Mouse (Mus musculus): ENCODE results near the gene Btaf1. TPM values are rescaled to one million over a fixed set of nuclear protein-coding genes. Genes with fewer than 3 reads are reported as not detected.

The Btaf1 gene
- polyA plus RNA-seq (2015; fragmentation: Nextera tagmentation; extraction: Ambion mirVana), result 12.3 TPM in 2 replicates

DNA sequence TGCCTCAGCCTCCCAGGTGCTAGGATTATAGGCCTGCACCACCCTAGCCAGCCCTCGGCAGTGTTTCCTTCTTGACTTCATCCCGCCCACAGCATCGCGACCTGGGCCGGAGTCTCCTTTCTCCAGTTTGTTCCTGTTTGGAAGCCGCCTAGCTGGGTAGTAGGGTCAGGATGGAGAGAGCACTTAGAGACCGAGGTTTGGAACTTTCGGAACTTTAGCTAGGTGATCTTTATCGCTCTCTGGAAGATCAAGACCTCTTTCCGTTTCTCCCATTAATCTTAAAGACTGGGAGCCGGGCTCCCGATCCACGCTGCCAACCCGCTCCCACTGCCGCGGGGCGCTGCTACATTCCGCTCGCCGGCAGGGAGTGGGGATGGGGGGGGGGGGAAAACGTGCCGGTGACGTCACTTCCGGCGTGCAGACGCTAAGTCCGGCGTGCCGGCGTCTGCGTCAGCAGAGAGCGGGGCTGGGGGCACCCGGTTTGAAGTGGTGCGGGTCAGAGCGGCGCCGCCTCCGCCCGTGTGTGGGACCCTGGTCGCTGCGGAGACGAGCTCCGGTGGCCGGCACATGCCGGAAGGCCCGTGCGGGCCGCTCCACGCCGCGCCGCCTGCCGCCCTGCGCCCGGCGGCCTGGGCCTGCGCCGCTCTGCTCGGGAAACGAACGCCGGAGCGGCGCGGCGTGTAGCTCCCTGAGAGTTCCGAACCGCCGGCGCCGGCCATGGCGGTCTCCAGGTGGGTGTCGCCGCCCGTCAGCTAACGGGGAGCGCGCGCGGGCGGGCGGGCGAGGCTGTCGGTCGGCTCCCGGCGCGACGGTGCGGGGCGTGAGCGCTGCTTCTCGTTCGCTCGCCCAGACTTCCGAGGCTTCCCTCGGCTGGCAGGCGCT lies at the start of gene Btaf1:
Gene Btaf1, plus strand, starts transcription at position 409 of the 882 bp plus-strand sequence.
- Histone ChIP-seq H3K9ac (replicated peaks; ENCODE audit: low read depth, low read length) (peak within 1 kb of the TSS; percentile 92), H3K4me3 (replicated peaks; ENCODE audit: low read length) (peak within 1 kb of the TSS; percentile 96), H3K4me2 (ENCODE audit: low read length) (peak within 1 kb of the TSS; percentile 84), H3K27ac (ENCODE audit: low read length) (peak within 1 kb of the TSS; percentile 95), H3K4me1 (replicated peaks; ENCODE audit: control insufficient read depth, insufficient read depth, low read length) (peaks cover 17% of the 10 kb centered on the region), H3K27me3 (replicated peaks; ENCODE audit: control insufficient read depth, insufficient read depth, low read length) (no peaks in the 10 kb centered on the region), H3K9me3 (ENCODE audit: control insufficient read depth, low read length) (no peaks in the 10 kb centered on the region), H3K36me3 (ENCODE audit: control insufficient read depth, insufficient read depth) (no peaks in the 10 kb centered on the region)
- under 1% methylated on average over 83 of the region's 98 CpGs for WGBS
- peak; percentile 97 for ATAC-seq

DNA sequence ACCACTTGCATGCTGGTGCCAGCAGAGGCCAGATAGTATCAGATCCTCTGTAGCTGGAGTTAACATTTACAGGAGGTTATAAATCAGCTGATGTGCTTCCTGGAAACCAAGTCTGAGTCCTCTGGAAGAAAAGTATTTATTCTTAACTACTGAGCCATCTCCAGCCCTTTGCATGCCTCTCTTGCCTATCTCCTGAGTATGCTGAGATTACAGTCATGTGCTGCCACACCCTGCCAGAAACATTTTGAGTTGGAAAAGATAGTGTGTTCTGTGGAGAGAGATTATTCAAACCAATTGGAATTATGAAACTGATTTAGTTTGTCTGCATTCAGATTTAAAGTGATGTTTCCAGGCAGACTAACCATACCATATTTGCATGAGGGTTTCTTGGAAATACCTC lies 48.5 kb upstream of the Btaf1 start:
- Histone ChIP-seq H3K4me3 (replicated peaks; ENCODE audit: low read length) (no peak overlapping the region), H3K27me3 (replicated peaks; ENCODE audit: control insufficient read depth, insufficient read depth, low read length) (no peaks in the 10 kb centered on the region), H3K36me3 (ENCODE audit: control insufficient read depth, insufficient read depth) (peaks cover 32% of the 10 kb centered on the region), H3K27ac (ENCODE audit: low read length) (no peak overlapping the region), H3K4me1 (replicated peaks; ENCODE audit: control insufficient read depth, insufficient read depth, low read length) (no peaks in the 10 kb centered on the region), H3K4me2 (ENCODE audit: low read length) (no peak overlapping the region), H3K9ac (replicated peaks; ENCODE audit: low read depth, low read length) (no peak overlapping the region), H3K9me3 (ENCODE audit: control insufficient read depth, low read length) (no peaks in the 10 kb centered on the region)
- ATAC-seq, result no peak

DNA sequence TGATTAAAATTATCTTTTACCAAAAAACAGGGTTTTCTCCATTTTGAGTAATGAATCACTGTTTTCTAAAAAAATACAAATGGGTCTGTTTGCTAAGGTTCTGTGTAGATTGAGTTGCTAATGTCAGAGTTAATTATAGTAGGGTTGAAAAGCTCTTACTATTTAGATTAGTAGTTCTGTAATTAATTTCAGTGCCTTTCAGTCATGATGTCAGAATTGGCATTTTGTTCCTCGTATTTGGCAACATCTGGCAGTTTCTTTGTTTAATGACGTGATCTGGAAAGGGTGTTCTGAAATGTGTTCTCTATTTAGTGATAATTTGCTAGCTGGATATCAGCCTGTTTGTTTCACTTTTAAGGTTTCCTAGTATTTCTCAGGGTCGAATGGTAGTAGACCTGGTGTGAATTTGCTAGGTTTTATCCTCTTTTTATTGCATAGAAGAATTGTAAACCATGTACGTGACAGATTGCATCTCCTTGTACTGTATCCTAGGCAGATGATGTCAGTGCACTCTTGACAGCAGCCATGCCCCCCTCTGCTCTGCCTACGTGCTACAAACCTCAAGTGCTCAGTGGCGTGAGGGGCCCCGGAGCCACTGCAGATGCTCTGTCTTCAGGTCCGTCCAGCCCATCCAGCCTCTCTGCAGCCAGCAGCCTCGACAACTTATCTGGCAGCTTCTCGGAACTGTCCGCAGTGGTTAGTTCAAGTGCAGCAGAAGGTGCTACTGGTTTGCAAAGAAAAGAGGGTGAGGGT lies 47.0 kb upstream of the Btaf1 start:
- ATAC-seq, result peak; percentile 75
- WGBS, result 55% methylated on average over 11 of the region's 11 CpGs
- no peaks in the 10 kb centered on the region for H3K9me3 ChIP-seq (ENCODE audit: control insufficient read depth, low read length)
- no peak overlapping the region for H3K9ac ChIP-seq (replicated peaks; ENCODE audit: low read depth, low read length)
- H3K4me2 ChIP-seq (ENCODE audit: low read length), result no peak overlapping the region
- H3K4me3 ChIP-seq (replicated peaks; ENCODE audit: low read length), result no peak overlapping the region
- H3K36me3 ChIP-seq (ENCODE audit: control insufficient read depth, insufficient read depth), result peaks cover 35% of the 10 kb centered on the region
- H3K4me1 ChIP-seq (replicated peaks; ENCODE audit: control insufficient read depth, insufficient read depth, low read length), result no peaks in the 10 kb centered on the region
- H3K27ac ChIP-seq (ENCODE audit: low read length), result no peak overlapping the region
- H3K27me3 ChIP-seq (replicated peaks; ENCODE audit: control insufficient read depth, insufficient read depth, low read length), result no peaks in the 10 kb centered on the region

DNA sequence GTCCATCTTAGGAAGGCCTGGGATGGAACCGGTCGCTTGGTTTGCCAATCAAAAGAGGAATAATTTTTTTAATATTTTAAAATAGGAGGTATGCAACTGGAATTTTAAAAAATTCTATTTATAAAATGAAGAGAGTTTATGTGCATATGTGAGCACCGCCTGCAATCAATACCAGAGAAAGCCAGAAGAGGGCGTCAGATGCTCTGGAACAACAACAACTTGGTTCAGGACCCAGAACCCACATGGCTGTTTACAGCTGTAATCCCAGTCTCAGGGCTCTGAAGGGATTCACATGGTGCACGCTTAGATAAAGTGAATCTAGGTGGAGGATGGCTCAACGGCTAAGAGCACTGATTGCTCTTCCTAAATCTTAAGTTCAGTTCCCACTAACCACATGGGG lies 42.8 kb upstream of the Btaf1 start:
- ATAC-seq, result no peak; the same call in 1 of the 2 replicates
- no peak overlapping the region for H3K9ac ChIP-seq (replicated peaks; ENCODE audit: low read depth, low read length)

DNA sequence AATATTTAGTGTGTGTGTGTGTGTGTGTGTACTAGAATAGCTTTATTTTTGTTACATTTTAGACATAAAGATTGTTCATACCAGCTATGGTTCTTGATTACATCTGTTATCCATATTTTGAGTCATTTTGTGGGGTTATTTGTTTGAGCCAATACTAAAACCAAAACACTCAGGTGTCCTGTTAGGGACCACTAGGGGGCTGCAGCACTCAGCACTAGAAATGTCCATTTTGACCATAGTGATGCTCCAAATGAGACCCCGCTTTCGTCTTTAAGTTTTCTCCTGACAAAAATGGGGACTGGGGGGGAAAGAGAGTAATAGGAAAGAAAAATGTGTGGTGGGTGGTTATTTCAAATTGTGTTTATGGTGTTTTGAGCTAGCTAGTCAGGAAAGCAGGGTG lies 39.6 kb upstream of the Btaf1 start:
- no peak overlapping the region for H3K4me3 ChIP-seq (replicated peaks; ENCODE audit: low read length)
- H3K36me3 ChIP-seq (ENCODE audit: control insufficient read depth, insufficient read depth), result peaks cover 46% of the 10 kb centered on the region
- H3K27ac ChIP-seq (ENCODE audit: low read length), result no peak overlapping the region
- no peak overlapping the region for H3K4me2 ChIP-seq (ENCODE audit: low read length)
- no peak overlapping the region for H3K9ac ChIP-seq (replicated peaks; ENCODE audit: low read depth, low read length)
- 60% methylated on average over 2 of the region's 2 CpGs for WGBS
- H3K27me3 ChIP-seq (replicated peaks; ENCODE audit: control insufficient read depth, insufficient read depth, low read length), result no peaks in the 10 kb centered on the region
- no peak for ATAC-seq
- H3K4me1 ChIP-seq (replicated peaks; ENCODE audit: control insufficient read depth, insufficient read depth, low read length), result no peaks in the 10 kb centered on the region
- H3K9me3 ChIP-seq (ENCODE audit: control insufficient read depth, low read length), result no peaks in the 10 kb centered on the region

More for the DNA sequence above, 42.8 kb upstream of the Btaf1 start:
- H3K9me3 ChIP-seq (ENCODE audit: control insufficient read depth, low read length), result no peaks in the 10 kb centered on the region
- 71% methylated on average over 6 of the region's 6 CpGs for WGBS
- no peak overlapping the region for H3K4me2 ChIP-seq (ENCODE audit: low read length)
- peaks cover 50% of the 10 kb centered on the region for H3K36me3 ChIP-seq (ENCODE audit: control insufficient read depth, insufficient read depth)
- H3K4me3 ChIP-seq (replicated peaks; ENCODE audit: low read length), result no peak overlapping the region
- no peaks in the 10 kb centered on the region for H3K4me1 ChIP-seq (replicated peaks; ENCODE audit: control insufficient read depth, insufficient read depth, low read length)
- no peak overlapping the region for H3K27ac ChIP-seq (ENCODE audit: low read length)
- no peaks in the 10 kb centered on the region for H3K27me3 ChIP-seq (replicated peaks; ENCODE audit: control insufficient read depth, insufficient read depth, low read length)

DNA sequence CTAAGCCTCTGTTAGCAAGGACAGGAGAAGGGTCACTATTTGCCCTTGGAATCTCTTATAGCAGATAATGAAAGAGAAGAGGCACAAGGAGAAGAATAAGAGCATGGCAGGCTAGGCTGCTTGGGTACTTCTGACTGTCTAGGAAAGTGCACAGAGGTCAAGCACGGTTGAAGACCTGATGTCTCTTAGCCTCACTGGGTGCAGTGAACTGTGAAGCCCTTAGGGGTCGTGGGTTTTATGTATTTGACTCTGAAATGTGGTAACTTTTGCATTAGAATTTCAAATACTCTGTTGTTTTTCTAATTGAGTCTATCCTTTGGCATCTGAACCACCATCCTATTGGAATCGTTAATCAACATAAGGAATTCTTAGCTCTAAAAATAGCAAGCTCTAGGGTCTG lies 38.2 kb upstream of the Btaf1 start:
- Histone ChIP-seq H3K36me3 (ENCODE audit: control insufficient read depth, insufficient read depth) (peaks cover 38% of the 10 kb centered on the region), H3K9me3 (ENCODE audit: control insufficient read depth, low read length) (no peaks in the 10 kb centered on the region), H3K27me3 (replicated peaks; ENCODE audit: control insufficient read depth, insufficient read depth, low read length) (no peaks in the 10 kb centered on the region), H3K9ac (replicated peaks; ENCODE audit: low read depth, low read length) (no peak overlapping the region), H3K4me2 (ENCODE audit: low read length) (no peak overlapping the region), H3K4me1 (replicated peaks; ENCODE audit: control insufficient read depth, insufficient read depth, low read length) (no peaks in the 10 kb centered on the region), H3K27ac (ENCODE audit: low read length) (no peak overlapping the region), H3K4me3 (replicated peaks; ENCODE audit: low read length) (no peak overlapping the region)
- 68% methylated on average over 3 of the region's 3 CpGs for WGBS
- no peak for ATAC-seq

DNA sequence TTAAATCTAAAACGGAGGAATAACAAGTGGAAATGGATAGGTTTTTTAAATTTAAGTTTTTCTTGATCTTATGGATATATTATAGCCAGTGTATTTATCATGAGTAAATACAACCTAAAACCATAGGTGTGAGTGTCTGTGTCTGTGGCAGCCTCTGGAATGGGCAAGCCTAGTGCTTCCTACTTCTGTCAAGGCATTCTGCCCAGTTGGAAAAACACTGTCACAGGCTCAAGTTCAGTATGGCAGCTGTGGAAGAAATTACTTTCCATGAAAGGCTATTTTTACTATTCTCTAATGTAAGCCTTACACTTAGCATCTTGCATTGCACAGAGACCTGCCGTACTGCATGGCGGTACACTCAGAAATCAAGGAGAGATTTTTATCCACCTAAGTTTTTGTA lies 34.1 kb upstream of the Btaf1 start:
- H3K27ac ChIP-seq (ENCODE audit: low read length), result no peak overlapping the region
- peaks cover 25% of the 10 kb centered on the region for H3K36me3 ChIP-seq (ENCODE audit: control insufficient read depth, insufficient read depth)
- 96% methylated on average over 3 of the region's 3 CpGs for WGBS

DNA sequence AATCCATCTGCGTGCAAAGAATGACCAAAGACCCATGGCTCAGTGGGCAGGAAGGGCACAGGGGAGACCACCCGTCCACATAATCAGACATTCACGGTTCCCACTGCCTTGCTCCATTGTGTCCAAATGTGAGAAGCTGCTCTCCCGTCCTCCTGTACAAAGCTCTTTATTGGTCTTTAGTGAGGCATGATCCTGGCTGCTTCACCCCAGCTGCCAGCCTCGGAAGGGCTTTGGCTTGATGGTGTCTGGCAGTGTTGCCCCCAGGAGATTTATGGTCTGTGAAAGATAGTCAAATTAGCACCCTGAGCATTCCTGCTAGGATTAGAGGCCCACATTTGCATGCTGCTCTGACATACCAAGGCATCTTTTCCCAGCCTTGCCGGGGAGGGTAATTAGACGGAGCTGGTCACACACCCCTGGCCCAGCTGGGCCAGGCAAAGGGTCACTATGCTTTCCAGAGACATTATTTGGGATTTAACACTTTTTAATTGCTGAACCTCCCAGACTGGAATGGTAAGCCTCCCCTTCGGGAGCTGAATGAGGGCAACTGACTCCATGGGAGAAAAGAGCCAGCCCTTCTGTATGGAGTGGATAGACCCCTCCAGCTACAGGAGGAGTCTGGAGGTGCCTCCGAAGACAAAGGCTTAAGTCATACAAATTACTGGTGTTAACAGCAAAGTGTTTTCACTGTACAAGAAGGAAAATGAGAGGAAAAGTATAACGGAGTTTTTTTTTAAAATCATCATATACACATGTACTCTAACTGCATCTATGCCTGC lies 28.9 kb upstream of the Btaf1 start:
- H3K27me3 ChIP-seq (replicated peaks; ENCODE audit: control insufficient read depth, insufficient read depth, low read length), result no peaks in the 10 kb centered on the region
- ATAC-seq, result peak; percentile 84
- no peak overlapping the region for H3K4me2 ChIP-seq (ENCODE audit: low read length)
- H3K4me1 ChIP-seq (replicated peaks; ENCODE audit: control insufficient read depth, insufficient read depth, low read length), result peaks cover 11% of the 10 kb centered on the region
- peaks cover 10% of the 10 kb centered on the region for H3K36me3 ChIP-seq (ENCODE audit: control insufficient read depth, insufficient read depth)
- WGBS, result 2% methylated on average over 10 of the region's 10 CpGs
- peak overlapping the region; percentile 21; the same call in 1 of the 2 replicates for H3K27ac ChIP-seq (ENCODE audit: low read length)
- no peak overlapping the region for H3K4me3 ChIP-seq (replicated peaks; ENCODE audit: low read length)
- H3K9ac ChIP-seq (replicated peaks; ENCODE audit: low read depth, low read length), result no peak overlapping the region
- no peaks in the 10 kb centered on the region for H3K9me3 ChIP-seq (ENCODE audit: control insufficient read depth, low read length)

More for the DNA sequence above, 34.1 kb upstream of the Btaf1 start:
- Histone ChIP-seq H3K4me1 (replicated peaks; ENCODE audit: control insufficient read depth, insufficient read depth, low read length) (peaks cover 6% of the 10 kb centered on the region), H3K9me3 (ENCODE audit: control insufficient read depth, low read length) (no peaks in the 10 kb centered on the region), H3K4me2 (ENCODE audit: low read length) (no peak overlapping the region), H3K9ac (replicated peaks; ENCODE audit: low read depth, low read length) (no peak overlapping the region), H3K4me3 (replicated peaks; ENCODE audit: low read length) (no peak overlapping the region), H3K27me3 (replicated peaks; ENCODE audit: control insufficient read depth, insufficient read depth, low read length) (no peaks in the 10 kb centered on the region)
- no peak for ATAC-seq

DNA sequence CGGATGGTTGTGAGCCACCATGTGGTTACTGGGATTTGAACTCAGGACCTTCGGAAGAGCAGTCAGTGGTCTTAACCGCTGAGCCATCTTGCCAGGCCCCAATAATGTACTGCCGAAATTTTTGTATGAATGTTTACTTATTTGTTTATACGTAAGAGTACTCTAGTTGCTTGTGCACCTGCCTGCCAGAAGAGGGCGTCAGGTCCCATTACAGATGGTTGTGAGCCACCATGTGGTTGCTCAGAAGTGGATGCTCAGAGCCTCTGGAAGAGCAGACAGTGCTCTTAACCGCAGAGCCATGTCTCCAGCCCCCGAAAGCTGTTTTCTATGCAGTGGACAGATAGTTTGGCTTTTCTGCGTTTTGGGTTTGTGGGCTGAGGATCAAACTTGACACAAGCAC lies 28.1 kb upstream of the Btaf1 start:
- Histone ChIP-seq H3K4me3 (replicated peaks; ENCODE audit: low read length) (no peak overlapping the region), H3K27ac (ENCODE audit: low read length) (no peak overlapping the region)
- ATAC-seq, result no peak

More for the DNA sequence above, 28.1 kb upstream of the Btaf1 start:
- Histone ChIP-seq H3K9me3 (ENCODE audit: control insufficient read depth, low read length) (no peaks in the 10 kb centered on the region), H3K9ac (replicated peaks; ENCODE audit: low read depth, low read length) (no peak overlapping the region), H3K36me3 (ENCODE audit: control insufficient read depth, insufficient read depth) (peaks cover 10% of the 10 kb centered on the region), H3K4me2 (ENCODE audit: low read length) (no peak overlapping the region), H3K27me3 (replicated peaks; ENCODE audit: control insufficient read depth, insufficient read depth, low read length) (no peaks in the 10 kb centered on the region), H3K4me1 (replicated peaks; ENCODE audit: control insufficient read depth, insufficient read depth, low read length) (peaks cover 11% of the 10 kb centered on the region)
- 47% methylated on average over 9 of the region's 9 CpGs for WGBS

All from forebrain, embryonic 16.5 days (tissue).